Mouse (Mus musculus) layer of hippocampus, adult 2 months (tissue): ENCODE measurements around the gene Arglu1. TPM values are rescaled to one million over a fixed set of nuclear protein-coding genes. Genes with fewer than 3 reads are reported as not detected.

Experiments
- DNase-seq, 2 experiments: peaks; one replicate each; pipeline ENCODE4 v3.0.0; 2022; ENCODE audit warnings: low spot score in 2 of 2
- H3K27ac ChIP-seq: fragments of 200-600 bp; 2 replicates; pipeline ENCODE4 v1.8.1; 2022
- H3K4me3 ChIP-seq: fragments of 200-600 bp; 2 replicates; pipeline ENCODE4 v1.8.1; 2022; ENCODE audit warnings: mild to moderate bottlenecking
- CTCF ChIP-seq: fragments of 200-600 bp; conservative IDR thresholded peaks from 2 replicates; pipeline ENCODE4 v1.8.1; 2022; ENCODE audit warnings: antibody characterized with exemption, mild to moderate bottlenecking, moderate library complexity
- microRNA-seq, 2 experiments: library from miRNA; unstranded; fragments of <30 nt; microRNA quantifications; one replicate each; pipeline ENCODE4 v1.2.0; 2021
- total RNA-seq, 2 experiments: library from RNA; stranded (reverse); gene quantifications; 2 replicates each; pipeline ENCODE4 v1.2.3; 2021

Gene Arglu1
- total RNA-seq, 2 experiments from 2014 or later = 107 to 110 TPM

- no peak for DNase-seq
- TF ChIP-seq CTCF = no peak
- Histone ChIP-seq H3K4me3 (no peak overlapping the region), H3K27ac (no peak overlapping the region)
Observed at GRCm38 (mm10) chr8:8631394-8631793, 58.9 kb downstream of the Arglu1 start.

GRCm38 (mm10) chr8:8624017-8624416 is 66.3 kb downstream of the Arglu1 start:
- no peak for DNase-seq
- no peak for TF ChIP-seq CTCF
- H3K27ac ChIP-seq = no peak overlapping the region

GRCm38 (mm10) chr8:8623486-8623885 is 66.8 kb downstream of the Arglu1 start:
- DNase-seq = no peak
- no peak for TF ChIP-seq CTCF
- H3K4me3 ChIP-seq = no peak overlapping the region
- no peak overlapping the region for H3K27ac ChIP-seq

More at GRCm38 (mm10) chr8:8624017-8624416, 66.3 kb downstream of the Arglu1 start:
- H3K4me3 ChIP-seq = no peak overlapping the region

GRCm38 (mm10) chr8:8622476-8622875 is 67.8 kb downstream of the Arglu1 start:
- DNase-seq = no peak
- no peak overlapping the region for H3K4me3 ChIP-seq
- TF ChIP-seq CTCF = no peak
- H3K27ac ChIP-seq = no peak overlapping the region

- H3K27ac ChIP-seq = no peak overlapping the region; the same call in 1 of the 2 replicates
- no peak for TF ChIP-seq CTCF
- DNase-seq = no peak
- no peak overlapping the region for H3K4me3 ChIP-seq
Observed at GRCm38 (mm10) chr8:8622031-8622430, 68.3 kb downstream of the Arglu1 start.

- DNase-seq = peak; percentile 60 to 80
- TF ChIP-seq CTCF = no peak
- Histone ChIP-seq H3K27ac (peak overlapping the region; percentile 52; the same call in 1 of the 2 replicates), H3K4me3 (peak overlapping the region; percentile 5; the same call in 1 of the 2 replicates)
Observed at GRCm38 (mm10) chr8:8621236-8621917, 68.9 kb downstream of the Arglu1 start.

- no peak overlapping the region for H3K4me3 ChIP-seq
Observed at GRCm38 (mm10) chr8:8620536-8620935, 69.8 kb downstream of the Arglu1 start.

GRCm38 (mm10) chr8:8619221-8620194 is 70.8 kb downstream of the Arglu1 start:
- no peak for DNase-seq
- Histone ChIP-seq H3K4me3 (no peak overlapping the region), H3K27ac (peak overlapping the region; percentile 39)
- TF ChIP-seq CTCF = no peak

More at GRCm38 (mm10) chr8:8620536-8620935, 69.8 kb downstream of the Arglu1 start:
- H3K27ac ChIP-seq = peak overlapping the region; percentile 52; the same call in 1 of the 2 replicates
- TF ChIP-seq CTCF = no peak
- DNase-seq = no peak

Small RNA genes within 50 kb of the gene (microRNA-seq; reads per million reads assigned to microRNA genes)
- gene Mir7654 = 0.96 to 2.6 reads per million in 2 experiments

Other genes with a start within 250 kb of the Arglu1 start
- 10 to 100 TPM; 25.0 to 28.9 TPM for gene Efnb2, start 29.3 kb downstream of the Arglu1 start, total RNA-seq